Mouse (Mus musculus) gastrocnemius, postnatal 25 days (tissue): ENCODE measurements around the gene Ccdc9b. TPM values are rescaled to one million over a fixed set of nuclear protein-coding genes. Genes with fewer than 3 reads are reported as not detected.

Experiments used
- DNase-seq: peaks from one replicate; pipeline ENCODE4 v3.0.0; 2022
- long read RNA-seq, 2 experiments: library from polyadenylated mRNA; stranded (forward); transcript quantifications; one replicate each; pipeline ENCODE4 v2.0.0; 2021
- total RNA-seq, 2 experiments: library from RNA; stranded (reverse); gene quantifications; 1 replicate in 1 of 2; 2 replicates in 1 of 2; pipeline ENCODE4 v1.2.3; 2021

Ccdc9b gene
- total RNA-seq, result 10 to 100 TPM; 11.8 to 13.0 TPM
- long read RNA-seq, experiment 1, partial matches to known transcripts, result 0 of 6 reads
- long read RNA-seq, experiment 1, other reads (novel, unspliced or antisense), result 6 of 6 reads
- long read RNA-seq, experiment 2, full-length matches to known transcripts, result 2 of 12 reads
- long read RNA-seq, experiment 2, partial matches to known transcripts, result 0 of 12 reads
- long read RNA-seq, experiment 2, other reads (novel, unspliced or antisense), result 10 of 12 reads

- peak; percentile 90 for DNase-seq
These were observed at the start of gene Ccdc9b for GRCm38 (mm10) chr2:118761906-118762783. TSS of gene Ccdc9b (minus strand) at chr2:118762661.

GRCm38 (mm10) chr2:118810861-118811260 is 48.4 kb upstream of the Ccdc9b start:
- no peak for DNase-seq

GRCm38 (mm10) chr2:118806860-118807259 is 44.4 kb upstream of the Ccdc9b start:
- DNase-seq, result peak; percentile 79

GRCm38 (mm10) chr2:118805756-118806155 is 43.3 kb upstream of the Ccdc9b start:
- DNase-seq, result no peak

- DNase-seq, result no peak
These were observed 42.7 kb upstream of the Ccdc9b start for GRCm38 (mm10) chr2:118805137-118805536.

GRCm38 (mm10) chr2:118804474-118804873 is 42.0 kb upstream of the Ccdc9b start:
- DNase-seq, result no peak

- DNase-seq, result no peak
These were observed 40.2 kb upstream of the Ccdc9b start for GRCm38 (mm10) chr2:118802542-118803118.

- no peak for DNase-seq
These were observed 31.2 kb upstream of the Ccdc9b start for GRCm38 (mm10) chr2:118793636-118794035.

- peak; percentile 61 for DNase-seq
These were observed 29.8 kb upstream of the Ccdc9b start for GRCm38 (mm10) chr2:118792259-118792613.

- DNase-seq, result no peak
These were observed 29.3 kb upstream of the Ccdc9b start for GRCm38 (mm10) chr2:118791591-118792258.

GRCm38 (mm10) chr2:118790551-118791525 is 28.4 kb upstream of the Ccdc9b start:
- peak; percentile 63 for DNase-seq

GRCm38 (mm10) chr2:118790221-118790550 is 27.7 kb upstream of the Ccdc9b start:
- DNase-seq, result no peak

GRCm38 (mm10) chr2:118789501-118789900 is 27.0 kb upstream of the Ccdc9b start:
- peak; percentile 70 for DNase-seq

- no peak for DNase-seq
These were observed 24.1 kb upstream of the Ccdc9b start for GRCm38 (mm10) chr2:118786525-118786924.

- DNase-seq, result no peak
These were observed 21.2 kb upstream of the Ccdc9b start for GRCm38 (mm10) chr2:118783663-118784062.

- DNase-seq, result no peak
These were observed 20.6 kb upstream of the Ccdc9b start for GRCm38 (mm10) chr2:118783093-118783492.

- no peak for DNase-seq
These were observed 19.8 kb upstream of the Ccdc9b start for GRCm38 (mm10) chr2:118782303-118782702.

- no peak for DNase-seq
These were observed 18.7 kb upstream of the Ccdc9b start for GRCm38 (mm10) chr2:118781115-118781514.

- DNase-seq, result peak; percentile 90
These were observed 17.3 kb upstream of the Ccdc9b start, which contains the start of gene Disp2 for GRCm38 (mm10) chr2:118779504-118780480. TSS of gene Disp2 (plus strand) at chr2:118779719.

GRCm38 (mm10) chr2:118779065-118779464 is 16.6 kb upstream of the Ccdc9b start:
- DNase-seq, result peak; percentile 5
